Mouse (Mus musculus) thymus, adult 2 months (tissue): ENCODE results near the gene Pycr2.

Source experiments
- CTCF ChIP-seq: fragments of 200-500 bp; IDR thresholded peaks from 2 replicates; pipeline ENCODE4 v1.5.1; 2012; ENCODE audit warnings: mild to moderate bottlenecking, control low read depth, low read length, moderate library complexity, borderline replicate concordance; ENCODE audit not compliant: control insufficient read depth, poor library complexity, insufficient read depth; ENCODE audit errors: extremely low read depth
- POLR2A ChIP-seq: fragments of 200-500 bp; IDR thresholded peaks from 2 replicates; pipeline ENCODE4 v1.6.1; 2012; ENCODE audit warnings: mild to moderate bottlenecking, low read length, control low read depth, moderate library complexity; ENCODE audit not compliant: control insufficient read depth, poor library complexity, insufficient read depth; ENCODE audit errors: extremely low read depth

GRCm38 (mm10) chr1:180911653-180912287, 7.7 kb downstream of the Pycr2 start:
- TF ChIP-seq CTCF, result no peak
- no peak for TF ChIP-seq POLR2A
